Mouse (Mus musculus): Measurements from ENCODE around the gene Foxp4. TPM values are rescaled to one million over a fixed set of nuclear protein-coding genes. Genes with fewer than 3 reads are reported as not detected.
"Not testable (repeated sequence)": the region's sequence is repeated elsewhere in the genome, so short reads cannot be mapped to it uniquely, and the experiment has no call there.

The Foxp4 gene
- polyA plus RNA-seq, 1 experiment, result 194 TPM

DNA sequence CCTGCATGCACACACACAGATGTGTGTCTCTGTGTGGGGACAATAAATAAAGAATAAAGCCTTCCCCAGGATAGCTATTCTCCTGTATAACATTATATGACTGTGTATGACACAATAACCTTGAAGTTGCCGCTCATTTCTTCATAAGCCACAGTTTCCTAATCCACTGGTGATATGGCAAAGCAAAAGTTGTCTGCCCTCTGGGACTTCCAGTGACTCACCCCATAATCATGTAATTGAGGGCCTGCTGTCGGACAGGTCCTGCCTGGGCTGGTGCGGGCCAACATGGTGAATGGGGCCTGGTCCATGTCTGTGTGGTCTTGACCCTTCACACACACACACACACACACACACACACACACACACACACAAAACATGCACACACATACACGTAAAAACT lies 70.7 kb downstream of the Foxp4 start:
- H3K4me3 ChIP-seq (ENCODE audit: control insufficient read depth, insufficient read depth, low read length), result no peak overlapping the region
- H3K36me3 ChIP-seq (ENCODE audit: control insufficient read depth, insufficient read depth, low read length), result no peaks in the 10 kb centered on the region
- H3K27me3 ChIP-seq (ENCODE audit: control insufficient read depth, insufficient read depth, low read length), result no peaks in the 10 kb centered on the region
- TF ChIP-seq POLR2A (IDR thresholded peaks at IDR 0.05; ENCODE audit: control insufficient read depth, extremely low read depth, insufficient read depth, low read length, poor library complexity), result no peak
- TF ChIP-seq CTCF (IDR thresholded peaks at IDR 0.05; ENCODE audit: borderline replicate concordance, control insufficient read depth, extremely low read depth, insufficient read depth, low read length, poor library complexity), result no peak
- H3K27ac ChIP-seq (ENCODE audit: control insufficient read depth, insufficient read depth, low read length), result no peak overlapping the region
- DNase-seq, result no peak
- no peaks in the 10 kb centered on the region for H3K4me1 ChIP-seq (replicated peaks; ENCODE audit: control insufficient read depth, insufficient read depth, low read length)
- 93% methylated on average over 4 of the region's 4 CpGs for WGBS

DNA sequence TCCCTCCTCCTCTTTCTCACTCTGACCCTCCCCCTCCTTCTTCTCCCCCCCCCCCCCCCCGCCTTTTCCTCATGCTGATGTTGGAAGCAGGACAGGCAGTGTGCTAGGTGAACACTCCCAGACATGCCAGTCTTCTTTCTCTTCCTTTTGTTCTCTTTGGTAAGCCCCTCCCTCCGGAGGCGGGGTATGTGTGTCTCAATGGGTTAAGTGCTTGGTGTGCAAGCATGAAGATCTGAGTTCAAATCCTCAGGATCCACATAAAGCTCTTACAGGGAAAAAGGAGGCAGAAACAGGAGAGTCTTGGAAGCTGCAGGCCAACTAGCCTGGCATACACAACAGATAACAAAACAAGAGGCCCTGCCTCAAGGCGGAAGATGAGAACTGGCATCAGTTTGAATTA lies 71.1 kb downstream of the Foxp4 start:
- Histone ChIP-seq H3K4me3 (ENCODE audit: control insufficient read depth, insufficient read depth, low read length) (no peak overlapping the region), H3K27me3 (ENCODE audit: control insufficient read depth, insufficient read depth, low read length) (no peaks in the 10 kb centered on the region), H3K36me3 (ENCODE audit: control insufficient read depth, insufficient read depth, low read length) (no peaks in the 10 kb centered on the region), H3K4me1 (replicated peaks; ENCODE audit: control insufficient read depth, insufficient read depth, low read length) (no peaks in the 10 kb centered on the region), H3K27ac (ENCODE audit: control insufficient read depth, insufficient read depth, low read length) (no peak overlapping the region)
- no peak for TF ChIP-seq CTCF (IDR thresholded peaks at IDR 0.05; ENCODE audit: borderline replicate concordance, control insufficient read depth, extremely low read depth, insufficient read depth, low read length, poor library complexity)
- no peak for TF ChIP-seq POLR2A (IDR thresholded peaks at IDR 0.05; ENCODE audit: control insufficient read depth, extremely low read depth, insufficient read depth, low read length, poor library complexity)
- DNase-seq, result no peak
- 90% methylated on average over 3 of the region's 4 CpGs for WGBS

DNA sequence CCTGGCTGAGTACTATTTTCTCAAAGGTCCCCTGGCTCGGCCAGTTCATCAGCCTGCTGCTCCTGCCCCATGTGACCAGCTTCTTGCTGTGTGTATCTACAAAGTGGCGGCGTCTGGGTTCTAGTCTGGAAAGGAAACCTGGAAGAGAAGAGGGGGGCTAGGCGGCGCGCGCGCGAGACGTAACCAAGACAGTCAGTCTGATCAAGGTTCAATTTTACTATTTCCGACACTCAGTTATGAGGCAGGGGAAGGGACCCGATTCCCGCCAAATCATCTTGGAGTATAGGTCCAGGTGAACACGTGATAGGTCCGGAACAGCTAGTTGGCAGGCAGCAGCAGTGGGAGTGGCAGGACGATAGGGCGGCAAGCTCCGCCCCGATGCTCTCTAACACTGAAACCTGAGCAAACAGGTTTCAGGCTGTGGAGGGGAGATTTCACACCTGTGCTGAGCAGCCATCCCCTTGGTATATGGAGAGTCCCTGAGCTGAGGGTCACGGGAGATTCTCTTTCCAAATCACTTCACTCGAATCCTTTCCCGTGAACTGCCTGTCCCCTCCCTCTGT lies 72.6 kb downstream of the Foxp4 start:
- WGBS, result 28% methylated on average over 22 of the region's 22 CpGs
- H3K4me3 ChIP-seq (ENCODE audit: control insufficient read depth, insufficient read depth, low read length), result not testable (repeated sequence)

DNA sequence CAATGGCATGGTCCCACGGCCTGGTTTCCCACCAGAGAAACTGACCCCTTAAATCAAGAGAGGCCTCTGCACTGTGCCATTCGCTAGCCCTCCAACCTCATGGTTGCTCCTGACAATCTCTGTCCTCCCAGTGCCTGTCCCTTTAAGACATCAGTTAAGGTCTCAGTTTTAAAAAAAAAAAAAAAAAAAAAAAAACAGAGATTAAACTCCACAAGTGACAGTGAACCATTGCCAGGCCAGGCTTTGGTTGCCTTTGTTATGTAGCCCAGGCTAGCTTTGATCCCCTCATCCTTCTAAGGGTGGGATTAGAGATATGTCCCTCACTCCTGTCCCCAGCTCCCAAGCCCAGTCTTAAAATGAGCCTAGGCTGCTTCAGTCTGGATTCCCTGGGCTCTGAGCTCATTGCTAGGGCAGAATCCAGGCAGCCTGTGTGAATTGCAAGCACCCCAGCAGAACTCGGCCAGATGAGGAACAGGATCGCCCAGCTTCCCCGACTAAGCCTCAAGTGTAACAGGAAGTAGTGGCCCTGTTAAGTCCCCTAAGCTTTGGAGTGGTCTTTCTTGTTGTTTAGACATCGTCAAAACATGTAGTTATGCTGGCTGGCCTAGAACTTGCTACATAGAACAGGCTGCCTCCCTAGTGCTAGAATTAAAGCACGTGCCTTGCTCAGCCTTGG lies 73.7 kb downstream of the Foxp4 start:
- no peak for TF ChIP-seq CTCF (IDR thresholded peaks at IDR 0.05; ENCODE audit: borderline replicate concordance, control insufficient read depth, extremely low read depth, insufficient read depth, low read length, poor library complexity)
- no peak for TF ChIP-seq POLR2A (IDR thresholded peaks at IDR 0.05; ENCODE audit: control insufficient read depth, extremely low read depth, insufficient read depth, low read length, poor library complexity)
- Histone ChIP-seq H3K27ac (ENCODE audit: control insufficient read depth, insufficient read depth, low read length) (no peak overlapping the region), H3K4me1 (replicated peaks; ENCODE audit: control insufficient read depth, insufficient read depth, low read length) (no peaks in the 10 kb centered on the region), H3K36me3 (ENCODE audit: control insufficient read depth, insufficient read depth, low read length) (no peaks in the 10 kb centered on the region), H3K4me3 (ENCODE audit: control insufficient read depth, insufficient read depth, low read length) (no peak overlapping the region), H3K27me3 (ENCODE audit: control insufficient read depth, insufficient read depth, low read length) (no peaks in the 10 kb centered on the region)
- no peak for DNase-seq
- 56% methylated on average over 7 of the region's 7 CpGs for WGBS

More for the DNA sequence above, 72.6 kb downstream of the Foxp4 start:
- DNase-seq; H3K27ac ChIP-seq (ENCODE audit: control insufficient read depth, insufficient read depth, low read length); H3K27me3 ChIP-seq (ENCODE audit: control insufficient read depth, insufficient read depth, low read length); H3K36me3 ChIP-seq (ENCODE audit: control insufficient read depth, insufficient read depth, low read length); H3K4me1 ChIP-seq (replicated peaks; ENCODE audit: control insufficient read depth, insufficient read depth, low read length): not testable (repeated sequence)

DNA sequence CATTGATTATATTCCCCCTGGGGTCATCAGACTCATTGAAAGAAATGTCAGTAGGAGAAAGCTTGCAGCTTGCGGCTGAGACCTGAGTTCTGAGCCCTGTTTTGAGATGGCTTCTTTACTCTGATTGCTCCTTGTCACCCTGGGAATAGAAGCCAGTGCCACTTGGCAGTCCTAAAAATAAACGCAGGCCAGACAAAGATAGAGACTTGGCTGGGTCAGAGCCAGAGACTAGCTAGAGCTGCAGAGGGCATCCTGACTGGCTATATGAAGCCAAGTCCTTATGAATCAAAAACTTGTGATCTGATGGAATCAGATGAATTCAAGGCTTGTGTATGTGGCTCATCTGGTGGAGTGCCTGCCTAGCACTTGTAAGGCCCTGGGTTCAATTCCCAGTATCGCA lies 74.4 kb downstream of the Foxp4 start:
- no peak for DNase-seq
- Histone ChIP-seq H3K36me3 (ENCODE audit: control insufficient read depth, insufficient read depth, low read length) (no peaks in the 10 kb centered on the region), H3K27ac (ENCODE audit: control insufficient read depth, insufficient read depth, low read length) (no peak overlapping the region), H3K4me3 (ENCODE audit: control insufficient read depth, insufficient read depth, low read length) (no peak overlapping the region), H3K4me1 (replicated peaks; ENCODE audit: control insufficient read depth, insufficient read depth, low read length) (no peaks in the 10 kb centered on the region), H3K27me3 (ENCODE audit: control insufficient read depth, insufficient read depth, low read length) (no peaks in the 10 kb centered on the region)
- 92% methylated on average over 3 of the region's 3 CpGs for WGBS
- TF ChIP-seq CTCF (IDR thresholded peaks at IDR 0.05; ENCODE audit: borderline replicate concordance, control insufficient read depth, extremely low read depth, insufficient read depth, low read length, poor library complexity) (no peak), POLR2A (IDR thresholded peaks at IDR 0.05; ENCODE audit: control insufficient read depth, extremely low read depth, insufficient read depth, low read length, poor library complexity) (no peak)

DNA sequence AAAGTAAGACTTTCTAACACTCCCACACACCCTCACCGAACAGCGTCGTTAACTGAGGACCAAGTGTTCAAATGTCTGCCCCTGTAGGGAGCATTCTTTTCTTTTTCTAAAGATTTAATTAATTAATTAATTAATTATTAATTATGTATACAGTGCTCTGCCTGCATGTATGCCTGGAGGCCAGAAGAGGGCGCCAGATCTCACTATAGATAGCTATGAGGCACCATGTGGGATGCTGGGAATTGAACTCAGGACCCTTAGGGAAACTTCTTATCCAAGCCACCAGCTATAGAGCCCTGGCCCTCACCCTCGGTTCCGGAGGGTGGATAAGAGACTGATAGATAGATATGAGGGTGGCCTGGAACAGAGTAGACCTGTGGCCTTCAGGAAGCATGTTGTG lies 76.5 kb downstream of the Foxp4 start:
- TF ChIP-seq CTCF (IDR thresholded peaks at IDR 0.05; ENCODE audit: borderline replicate concordance, control insufficient read depth, extremely low read depth, insufficient read depth, low read length, poor library complexity) (no peak), POLR2A (IDR thresholded peaks at IDR 0.05; ENCODE audit: control insufficient read depth, extremely low read depth, insufficient read depth, low read length, poor library complexity) (no peak)
- Histone ChIP-seq H3K27ac (ENCODE audit: control insufficient read depth, insufficient read depth, low read length) (no peak overlapping the region), H3K36me3 (ENCODE audit: control insufficient read depth, insufficient read depth, low read length) (no peaks in the 10 kb centered on the region), H3K4me1 (replicated peaks; ENCODE audit: control insufficient read depth, insufficient read depth, low read length) (no peaks in the 10 kb centered on the region), H3K27me3 (ENCODE audit: control insufficient read depth, insufficient read depth, low read length) (no peaks in the 10 kb centered on the region), H3K4me3 (ENCODE audit: control insufficient read depth, insufficient read depth, low read length) (no peak overlapping the region)
- DNase-seq, result no peak
- 92% methylated on average over 6 of the region's 6 CpGs for WGBS

DNA sequence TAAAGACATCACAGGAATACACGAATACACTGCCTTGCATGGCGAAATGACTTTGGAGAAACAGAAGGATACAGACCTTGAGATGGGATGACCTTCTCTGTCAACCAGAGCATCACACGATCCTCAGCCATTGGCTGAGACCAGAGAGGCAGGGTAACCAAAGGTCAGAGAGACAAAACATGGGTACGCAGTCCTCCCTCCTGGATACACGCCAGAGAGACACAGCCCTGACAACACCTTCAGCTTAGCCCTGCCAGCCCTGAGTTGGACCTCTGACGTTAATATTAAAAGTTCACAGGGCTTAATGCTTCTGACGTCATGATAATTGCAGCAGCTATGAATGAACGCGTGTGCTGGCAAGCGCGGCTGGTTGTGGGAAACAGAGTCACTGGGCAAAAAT lies 78.8 kb downstream of the Foxp4 start:
- WGBS, result 95% methylated on average over 11 of the region's 11 CpGs
- no peak for DNase-seq
- Histone ChIP-seq H3K27ac (ENCODE audit: control insufficient read depth, insufficient read depth, low read length) (no peak overlapping the region), H3K27me3 (ENCODE audit: control insufficient read depth, insufficient read depth, low read length) (no peaks in the 10 kb centered on the region), H3K4me3 (ENCODE audit: control insufficient read depth, insufficient read depth, low read length) (no peak overlapping the region), H3K36me3 (ENCODE audit: control insufficient read depth, insufficient read depth, low read length) (no peaks in the 10 kb centered on the region), H3K4me1 (replicated peaks; ENCODE audit: control insufficient read depth, insufficient read depth, low read length) (no peaks in the 10 kb centered on the region; the same call in 1 of the 2 replicates)
- TF ChIP-seq POLR2A (IDR thresholded peaks at IDR 0.05; ENCODE audit: control insufficient read depth, extremely low read depth, insufficient read depth, low read length, poor library complexity) (no peak), CTCF (IDR thresholded peaks at IDR 0.05; ENCODE audit: borderline replicate concordance, control insufficient read depth, extremely low read depth, insufficient read depth, low read length, poor library complexity) (no peak)
